Mouse (Mus musculus): ENCODE results near the gene Gm35134. TPM values are rescaled to one million over a fixed set of nuclear protein-coding genes. Genes with fewer than 3 reads are reported as not detected.
"Not testable (repeated sequence)": the region's sequence is repeated elsewhere in the genome, so short reads cannot be mapped to it uniquely, and the experiment has no call there.

Gene Gm35134
- polyA plus RNA-seq (2012; rRNA removed), result not detected in 2 replicates

DNA sequence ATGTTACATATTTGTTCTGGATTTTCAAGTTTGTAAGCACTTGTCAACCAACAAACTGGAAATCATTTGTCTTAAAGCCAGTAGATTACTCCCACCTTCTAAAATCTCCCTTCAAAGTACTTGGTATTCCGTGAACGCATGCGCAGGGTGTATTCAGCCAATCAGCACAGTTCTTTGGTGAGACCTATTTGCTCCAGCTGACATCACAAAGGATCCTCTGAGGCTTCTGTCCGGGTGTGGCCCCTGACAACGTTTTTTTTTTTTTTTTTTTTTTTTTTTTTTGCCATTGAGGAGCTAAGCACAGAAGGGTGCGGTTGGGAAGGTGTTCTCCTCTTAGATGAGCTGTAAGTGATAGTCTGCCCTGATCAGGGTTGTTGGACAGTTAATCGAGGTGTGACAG is at the start of gene Gm35134:
Gm35134 (plus strand) TSS at position 301 of the 400 bp plus-strand sequence.
- H3K27ac ChIP-seq (ENCODE audit: insufficient read depth, low read length); H3K27me3 ChIP-seq (ENCODE audit: control insufficient read depth, insufficient read depth, low read length); H3K36me3 ChIP-seq (ENCODE audit: control insufficient read depth, insufficient read depth, low read length); H3K4me3 ChIP-seq (ENCODE audit: extremely low read depth, insufficient read depth, insufficient read length); DNase-seq (ENCODE audit: low read depth in 1 of 2, low spot score in 2 of 2); H3K4me1 ChIP-seq (ENCODE audit: control insufficient read depth, insufficient read depth, insufficient read length): not testable (repeated sequence)
- WGBS, result no CpG with 5 or more reads among the region's 7 CpGs

All from spleen, adult 2 months (tissue).